Mouse (Mus musculus) liver, embryonic 11.5 days (tissue): Measurements from ENCODE around the gene 6430548M08Rik. TPM values are rescaled to one million over a fixed set of nuclear protein-coding genes. Genes with fewer than 3 reads are reported as not detected.

ENCODE experiments used
- ATAC-seq: fragments of 200-750 bp; cut with Nextera tagmentation; replicated peaks from 2 replicates; pipeline ENCODE4 v1.8.0; 2017; ENCODE audit warnings: moderate number of reproducible peaks, mild to moderate bottlenecking, moderate TSS enrichment, moderate library complexity; ENCODE audit not compliant: low FRiP score
- DNase-seq: peaks from one replicate; pipeline ENCODE4 v3.0.0-alpha.2; 2017; ENCODE audit warnings: low spot score
- H3K27ac ChIP-seq: fragments of 300-500 bp; sonication (generic); 2 replicates; pipeline ENCODE4 v1.5.1; 2014; ENCODE audit warnings: mild to moderate bottlenecking, low read depth, low read length, control low read depth
- H3K27me3 ChIP-seq: fragments of 300-500 bp; sonication (generic); replicated peaks from 2 replicates; pipeline ENCODE4 v1.6.1; 2014; ENCODE audit warnings: low read length, mixed read lengths; ENCODE audit not compliant: control insufficient read depth, insufficient read depth
- H3K36me3 ChIP-seq: fragments of 300-500 bp; sonication (generic); 2 replicates; pipeline ENCODE4 v1.6.1; 2014; ENCODE audit warnings: mild to moderate bottlenecking, low read length, moderate library complexity, mixed read lengths; ENCODE audit not compliant: control insufficient read depth, insufficient read depth
- H3K4me1 ChIP-seq: fragments of 300-500 bp; sonication (generic); replicated peaks from 2 replicates; pipeline ENCODE4 v1.6.1; 2014; ENCODE audit warnings: low read length, mixed read lengths; ENCODE audit not compliant: control insufficient read depth, insufficient read depth
- H3K4me2 ChIP-seq: fragments of 300-500 bp; sonication (generic); 2 replicates; pipeline ENCODE4 v1.6.1; 2014; ENCODE audit warnings: mild to moderate bottlenecking, control low read depth, moderate library complexity
- H3K4me3 ChIP-seq: fragments of 300-500 bp; sonication (generic); 2 replicates; pipeline ENCODE4 v1.5.1; 2014; ENCODE audit warnings: low read depth, low read length, control low read depth
- H3K9ac ChIP-seq: fragments of 300-500 bp; sonication (generic); 2 replicates; pipeline ENCODE4 v1.6.1; 2014; ENCODE audit warnings: low read depth, low read length, control low read depth
- H3K9me3 ChIP-seq: fragments of 300-500 bp; sonication (generic); 2 replicates; pipeline ENCODE4 v1.6.1; 2016; ENCODE audit warnings: low read length, inconsistent platforms, mixed read lengths; ENCODE audit not compliant: control insufficient read depth
- WGBS: fragments of 180-500 bp; shearing (Covaris S2); extraction: QIAGEN DNeasy Blood & Tissue Kit; methylation state at CpG from one replicate; pipeline ENCODE4 v1.1.7; 2014; 5-methylcytosine and 5-hydroxymethylcytosine counted together
- polyA plus RNA-seq: library from polyadenylated mRNA; unstranded; fragments of >200 nt; fragmentation: Nextera tagmentation; extraction: Ambion mirVana; gene quantifications from 2 replicates; pipeline ENCODE4 v1.2.1, GENCODE M21; 2014

6430548M08Rik gene
- polyA plus RNA-seq, 1 experiment from 2014 or later: 2.1 TPM

DNA sequence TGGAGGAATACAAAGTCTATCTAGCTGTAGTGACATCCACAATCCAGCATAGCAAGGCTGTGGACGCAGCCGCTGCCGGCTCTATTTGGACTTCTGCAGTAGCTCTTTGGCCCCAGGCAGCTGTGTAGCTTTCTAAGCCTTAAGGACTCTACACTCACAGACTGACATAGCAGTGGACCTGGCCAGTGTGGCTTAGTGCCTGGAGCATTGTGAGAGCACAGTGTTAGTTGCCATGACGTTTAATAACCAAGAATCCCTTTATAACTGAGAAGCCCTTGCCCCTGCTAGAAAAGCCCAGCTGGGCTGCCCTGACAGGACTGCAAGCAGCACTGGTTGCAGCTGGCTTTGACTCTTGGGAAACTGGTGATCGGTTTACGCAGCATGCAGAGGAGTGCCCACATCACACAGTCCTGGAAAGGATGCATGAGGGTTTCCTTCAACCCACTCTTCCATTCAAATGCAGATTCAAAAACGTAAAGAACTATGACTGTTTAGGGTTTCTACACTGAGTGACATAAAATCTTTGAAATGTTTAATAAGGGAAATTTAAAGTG lies 11.0 kb downstream of the 6430548M08Rik start:
- H3K4me3 ChIP-seq: no peak overlapping the region
- DNase-seq: no peak
- H3K27me3 ChIP-seq: peaks cover 4% of the 10 kb centered on the region; the same call in 1 of the 2 replicates
- H3K4me1 ChIP-seq: peaks cover 8% of the 10 kb centered on the region
- H3K36me3 ChIP-seq: no peaks in the 10 kb centered on the region
- H3K4me2 ChIP-seq: no peak overlapping the region
- ATAC-seq: no peak
- H3K9me3 ChIP-seq: no peaks in the 10 kb centered on the region
- no peak overlapping the region for H3K9ac ChIP-seq
- no peak overlapping the region for H3K27ac ChIP-seq
- 73% methylated on average over 7 of the region's 7 CpGs for WGBS

DNA sequence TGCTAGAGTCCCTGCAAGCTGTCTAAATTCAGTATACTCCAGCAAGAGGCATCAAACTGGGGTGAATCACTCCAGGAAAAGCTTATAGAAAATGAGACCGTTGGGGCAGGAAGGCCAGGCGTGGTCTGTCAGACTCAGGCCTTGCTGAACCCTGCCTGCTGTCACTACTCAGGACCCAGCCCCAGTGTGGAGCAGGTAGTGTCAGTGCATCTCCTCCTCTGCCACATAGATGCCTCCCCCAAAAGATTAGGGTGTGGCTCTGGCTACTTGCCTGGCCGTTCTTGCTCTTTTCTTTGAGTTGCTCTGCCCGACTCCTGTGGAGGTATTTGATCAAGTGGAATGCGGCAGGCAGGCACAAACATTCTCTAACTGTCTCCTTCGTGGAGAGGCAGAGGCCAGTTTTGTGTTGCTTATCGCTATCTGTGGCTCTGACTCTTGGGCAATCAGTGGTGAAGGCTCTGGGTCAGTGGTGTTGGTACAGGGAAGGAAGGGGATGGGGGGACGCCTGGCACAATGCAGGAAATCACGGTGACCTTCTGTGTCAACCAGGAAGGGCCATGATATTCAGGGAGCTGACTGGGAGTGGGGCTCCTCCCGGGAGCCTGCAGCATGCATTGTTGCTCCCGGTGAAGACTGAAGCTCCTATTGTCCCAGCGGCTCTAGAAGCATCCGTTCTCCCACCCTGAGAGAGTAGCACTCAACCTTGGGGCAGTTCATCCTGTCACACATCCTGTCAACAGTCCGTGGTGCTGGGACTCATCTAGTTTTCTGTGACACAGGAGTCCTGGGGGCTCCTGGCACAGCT lies 12.6 kb downstream of the 6430548M08Rik start:
- ATAC-seq (no peak), DNase-seq (no peak)
- WGBS: 27% methylated on average over 14 of the region's 14 CpGs
- peaks cover 4% of the 10 kb centered on the region; the same call in 1 of the 2 replicates for H3K27me3 ChIP-seq
- H3K4me1 ChIP-seq: peaks cover 8% of the 10 kb centered on the region
- H3K9ac ChIP-seq: no peak overlapping the region
- H3K27ac ChIP-seq: peak overlapping the region; percentile 39; the same call in 1 of the 2 replicates
- H3K9me3 ChIP-seq: no peaks in the 10 kb centered on the region
- no peak overlapping the region for H3K4me2 ChIP-seq
- no peaks in the 10 kb centered on the region for H3K36me3 ChIP-seq
- no peak overlapping the region for H3K4me3 ChIP-seq

DNA sequence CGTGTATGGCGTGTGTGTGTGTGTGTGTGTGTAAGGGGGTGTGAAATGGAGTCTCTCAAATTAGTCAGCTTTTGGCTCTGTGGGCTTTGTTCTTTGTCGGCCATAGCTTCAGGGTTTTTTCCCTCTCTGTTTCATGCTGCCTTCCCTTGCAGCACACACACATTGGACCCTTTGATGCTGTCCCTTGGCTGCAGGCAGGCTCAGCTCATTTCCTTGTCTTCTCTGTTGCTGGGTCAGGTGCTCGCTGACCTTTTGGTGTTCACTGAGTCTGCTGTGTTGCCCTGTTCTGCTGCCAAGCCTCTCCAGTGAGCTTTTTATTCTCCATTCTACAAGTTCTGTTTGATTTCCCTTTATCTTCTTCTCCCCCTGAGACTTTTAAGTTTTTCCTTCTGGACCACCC lies 15.6 kb downstream of the 6430548M08Rik start:
- DNase-seq (no peak), ATAC-seq (no peak)
- whole genome bisulfite sequencing: 77% methylated on average over 4 of the region's 4 CpGs
- Histone ChIP-seq H3K9ac (no peak overlapping the region), H3K4me1 (peaks cover 8% of the 10 kb centered on the region), H3K9me3 (no peaks in the 10 kb centered on the region), H3K4me3 (no peak overlapping the region), H3K4me2 (no peak overlapping the region), H3K36me3 (no peaks in the 10 kb centered on the region), H3K27me3 (peaks cover 6% of the 10 kb centered on the region; the same call in 1 of the 2 replicates), H3K27ac (no peak overlapping the region; the same call in 1 of the 2 replicates)

DNA sequence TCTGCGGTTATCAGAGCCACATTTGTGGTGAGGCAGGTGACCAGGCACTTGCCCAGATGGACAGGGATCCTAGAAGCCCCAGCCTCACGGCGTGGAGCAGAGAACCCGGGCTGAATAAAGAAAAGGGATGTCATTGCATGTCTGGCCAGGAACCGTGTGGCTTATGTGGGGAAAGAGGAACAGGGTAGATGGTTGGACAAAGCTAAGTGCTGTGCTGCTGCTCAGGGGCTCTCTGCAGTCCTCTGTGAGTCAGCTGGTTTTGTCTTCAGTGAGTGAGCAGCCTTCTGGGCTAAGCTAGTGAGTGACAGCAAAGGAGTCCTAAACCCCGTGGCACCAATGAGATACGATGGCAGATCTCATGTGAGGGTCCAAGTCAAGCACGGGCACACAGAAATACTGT lies 17.2 kb downstream of the 6430548M08Rik start:
- Histone ChIP-seq H3K4me3 (no peak overlapping the region), H3K36me3 (no peaks in the 10 kb centered on the region), H3K27ac (no peak overlapping the region), H3K4me2 (no peak overlapping the region), H3K27me3 (peaks cover 6% of the 10 kb centered on the region; the same call in 1 of the 2 replicates), H3K9me3 (no peaks in the 10 kb centered on the region), H3K4me1 (peaks cover 5% of the 10 kb centered on the region), H3K9ac (no peak overlapping the region)
- WGBS: 53% methylated on average over 8 of the region's 8 CpGs
- DNase-seq (no peak), ATAC-seq (no peak)

DNA sequence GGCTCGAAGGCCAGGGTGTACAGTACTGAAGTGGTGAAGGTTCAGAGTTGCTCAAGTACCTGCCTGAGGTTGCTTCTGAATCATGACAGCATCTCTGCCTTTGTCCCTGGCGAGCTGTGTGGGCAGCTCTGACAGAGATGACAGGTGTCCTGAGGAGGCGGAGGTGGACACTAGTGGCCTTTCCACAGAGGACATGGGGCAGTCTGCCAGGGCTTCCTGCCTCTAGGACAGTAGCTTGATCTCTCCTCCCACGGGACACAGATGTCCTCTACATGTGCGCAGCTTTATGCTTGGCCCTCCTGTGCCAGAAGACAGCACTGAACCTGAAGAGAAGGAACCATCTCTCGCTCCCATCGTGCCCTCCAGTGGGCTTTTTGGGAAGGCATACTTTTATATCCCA lies 19.2 kb downstream of the 6430548M08Rik start:
- H3K4me1 ChIP-seq: no peaks in the 10 kb centered on the region
- no peak for DNase-seq
- no peaks in the 10 kb centered on the region for H3K36me3 ChIP-seq
- no peak for ATAC-seq
- no peak overlapping the region for H3K27ac ChIP-seq
- H3K9ac ChIP-seq: no peak overlapping the region
- H3K9me3 ChIP-seq: no peaks in the 10 kb centered on the region
- no peak overlapping the region for H3K4me2 ChIP-seq
- 75% methylated on average over 7 of the region's 7 CpGs for WGBS
- no peak overlapping the region for H3K4me3 ChIP-seq
- H3K27me3 ChIP-seq: peaks cover 2% of the 10 kb centered on the region; the same call in 1 of the 2 replicates

DNA sequence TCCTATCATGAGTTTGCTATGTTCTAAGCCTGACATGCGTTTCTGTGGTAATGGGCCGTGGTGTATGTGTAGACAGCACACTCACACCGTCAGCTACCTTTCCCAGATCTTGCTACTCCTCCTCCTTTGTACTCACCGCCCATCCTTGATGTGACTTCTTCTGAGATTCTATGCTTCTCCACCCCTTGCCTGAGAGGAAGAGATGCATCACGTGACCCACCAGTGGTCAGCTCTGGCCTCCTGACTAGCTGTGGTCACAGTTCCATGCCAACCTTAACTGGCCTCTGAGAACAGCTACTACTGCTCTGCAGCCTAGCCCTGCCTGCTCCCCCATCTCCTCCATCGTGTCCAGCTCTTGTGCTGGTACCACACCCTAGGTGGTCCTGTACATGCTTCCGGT lies 21.7 kb downstream of the 6430548M08Rik start:
- WGBS: 80% methylated on average over 7 of the region's 7 CpGs
- ATAC-seq: no peak
- Histone ChIP-seq H3K9me3 (no peaks in the 10 kb centered on the region), H3K27me3 (peaks cover 2% of the 10 kb centered on the region; the same call in 1 of the 2 replicates), H3K9ac (no peak overlapping the region), H3K4me2 (no peak overlapping the region), H3K36me3 (no peaks in the 10 kb centered on the region), H3K27ac (no peak overlapping the region), H3K4me1 (no peaks in the 10 kb centered on the region; the same call in 1 of the 2 replicates), H3K4me3 (no peak overlapping the region)
- no peak for DNase-seq

DNA sequence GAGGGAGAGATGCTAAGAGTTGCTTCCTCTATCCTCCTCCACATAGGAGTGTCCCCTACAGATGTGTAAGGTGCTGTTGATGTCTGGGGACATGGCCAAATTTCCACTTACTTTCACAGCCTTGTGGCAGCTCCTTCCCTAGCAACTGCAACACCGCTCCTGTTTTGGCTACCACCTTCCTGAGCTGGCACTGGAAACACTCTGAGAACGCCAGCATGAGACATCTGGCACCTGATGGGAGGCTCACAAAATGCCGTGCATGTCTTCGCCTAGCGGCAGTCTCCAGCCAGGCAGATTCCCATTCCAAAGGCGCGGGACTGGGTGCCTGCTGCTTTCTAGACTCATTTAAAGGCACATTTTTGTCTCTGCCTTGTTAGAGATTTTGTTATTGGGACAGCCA lies 22.7 kb downstream of the 6430548M08Rik start:
- no peaks in the 10 kb centered on the region for H3K36me3 ChIP-seq
- H3K9ac ChIP-seq: no peak overlapping the region
- H3K4me2 ChIP-seq: no peak overlapping the region
- no peak overlapping the region for H3K4me3 ChIP-seq
- ATAC-seq (no peak), DNase-seq (no peak)
- H3K27me3 ChIP-seq: peaks cover 2% of the 10 kb centered on the region; the same call in 1 of the 2 replicates
- no peaks in the 10 kb centered on the region; the same call in 1 of the 2 replicates for H3K4me1 ChIP-seq
- H3K9me3 ChIP-seq: no peaks in the 10 kb centered on the region
- H3K27ac ChIP-seq: no peak overlapping the region
- WGBS: 66% methylated on average over 7 of the region's 7 CpGs

DNA sequence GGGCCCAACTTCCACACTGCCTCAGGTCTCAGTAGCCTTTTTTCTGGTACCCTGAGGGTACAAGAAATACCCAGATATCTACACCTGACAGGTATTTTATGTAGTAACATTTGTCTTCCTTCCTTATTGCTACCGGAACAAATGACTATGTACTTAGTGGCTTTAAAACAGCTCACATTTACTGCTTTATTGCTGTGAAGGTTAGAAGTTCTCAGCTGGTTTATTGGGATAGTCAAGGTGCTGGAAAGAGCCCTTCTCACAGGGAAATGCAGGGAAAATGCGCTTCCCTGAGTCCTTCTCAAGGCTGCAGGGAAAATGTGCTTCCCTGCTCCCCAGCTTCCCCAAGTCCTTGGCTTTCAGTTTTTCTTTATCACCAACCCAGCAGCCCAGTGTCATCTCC lies 25.0 kb downstream of the 6430548M08Rik start:
- Histone ChIP-seq H3K4me1 (no peaks in the 10 kb centered on the region; the same call in 1 of the 2 replicates), H3K4me2 (no peak overlapping the region), H3K36me3 (no peaks in the 10 kb centered on the region), H3K9ac (no peak overlapping the region), H3K27me3 (no peaks in the 10 kb centered on the region; the same call in 1 of the 2 replicates), H3K9me3 (no peaks in the 10 kb centered on the region), H3K27ac (no peak overlapping the region), H3K4me3 (no peak overlapping the region)
- DNase-seq: no peak
- WGBS: 81% methylated on average over 2 of the region's 2 CpGs
- ATAC-seq: no peak
